Mouse (Mus musculus) heart, embryonic 13.5 days (tissue): ENCODE data around the gene Pdf. TPM values are rescaled to one million over a fixed set of nuclear protein-coding genes. Genes with fewer than 3 reads are reported as not detected.
A peak's percentile ranks its signal among the peaks of the same experiment; 100 is the strongest.
"Not testable (repeated sequence)": the region's sequence is repeated elsewhere in the genome, so short reads cannot be mapped to it uniquely, and the experiment has no call there.

Experiments used
- ATAC-seq: fragments of 200-750 bp; cut with Nextera tagmentation; 2 replicates; pipeline ENCODE4 v1.8.0; 2017; ENCODE audit warnings: moderate TSS enrichment; ENCODE audit not compliant: insufficient number of reproducible peaks, low FRiP score, low TSS enrichment; ENCODE audit errors: extremely low read depth
- H3K27ac ChIP-seq: fragments of 300-500 bp; sonication (generic); replicated peaks from 2 replicates; pipeline ENCODE4 v1.5.1; 2015; ENCODE audit warnings: moderate library complexity, mild to moderate bottlenecking, inconsistent platforms
- H3K27me3 ChIP-seq: fragments of 300-500 bp; sonication (generic); replicated peaks from 2 replicates; pipeline ENCODE4 v1.6.1; 2015; ENCODE audit warnings: mild to moderate bottlenecking, inconsistent platforms
- H3K36me3 ChIP-seq: fragments of 300-500 bp; sonication (generic); 2 replicates; pipeline ENCODE4 v1.6.1; 2015; ENCODE audit warnings: mild to moderate bottlenecking, inconsistent platforms
- H3K4me1 ChIP-seq: fragments of 300-500 bp; sonication (generic); 2 replicates; pipeline ENCODE4 v1.6.1; 2015; ENCODE audit warnings: inconsistent platforms
- H3K4me2 ChIP-seq: fragments of 300-500 bp; sonication (generic); 2 replicates; pipeline ENCODE4 v1.6.1; 2015; ENCODE audit warnings: inconsistent platforms, mild to moderate bottlenecking, moderate library complexity
- H3K4me3 ChIP-seq: fragments of 300-500 bp; sonication (generic); 2 replicates; pipeline ENCODE4 v1.5.1; 2015; ENCODE audit warnings: moderate library complexity, mild to moderate bottlenecking, inconsistent platforms
- H3K9ac ChIP-seq: fragments of 300-500 bp; sonication (generic); 2 replicates; pipeline ENCODE4 v1.6.1; 2015; ENCODE audit warnings: inconsistent platforms, mild to moderate bottlenecking, moderate library complexity
- H3K9me3 ChIP-seq: fragments of 300-500 bp; sonication (generic); 2 replicates; pipeline ENCODE4 v1.6.1; 2016; ENCODE audit warnings: inconsistent platforms
- WGBS: fragments of 180-500 bp; shearing (Covaris S2); methylation state at CpG from one replicate; pipeline ENCODE4 v1.1.7; 2015; ENCODE audit warnings: mixed read lengths; 5-methylcytosine and 5-hydroxymethylcytosine counted together
- polyA plus RNA-seq: library from polyadenylated mRNA; unstranded; fragments of >200 nt; fragmentation: Nextera tagmentation; extraction: Ambion mirVana; gene quantifications from 2 replicates; pipeline ENCODE4 v1.2.1, GENCODE M21; 2015

Pdf gene
- polyA plus RNA-seq, 1 experiment from 2014 or later = 41.2 TPM

DNA sequence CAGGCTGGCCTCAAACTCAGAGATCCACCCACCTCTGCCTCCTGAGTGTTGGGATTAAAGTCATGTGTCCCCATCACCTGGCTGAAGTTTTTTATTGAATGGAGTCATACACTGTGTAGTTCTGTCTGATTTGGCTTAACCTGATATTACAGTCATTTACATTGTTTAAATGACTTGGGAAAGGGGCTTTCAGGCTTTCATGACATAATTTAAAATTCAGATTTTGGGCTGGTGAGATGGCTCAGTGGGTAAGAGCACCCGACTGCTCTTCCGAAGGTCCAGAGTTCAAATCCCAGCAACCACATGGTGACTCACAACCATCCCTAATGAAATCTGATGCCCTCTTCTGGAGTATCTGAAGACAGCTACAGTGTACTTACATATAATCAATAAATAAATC, 14.8 kb downstream of the Pdf start:
- H3K4me1 ChIP-seq = peaks cover 21% of the 10 kb centered on the region
- H3K4me2 ChIP-seq, ATAC-seq, H3K9ac ChIP-seq, H3K27ac ChIP-seq, H3K9me3 ChIP-seq, H3K27me3 ChIP-seq, H3K4me3 ChIP-seq: not testable (repeated sequence)
- peaks cover 22% of the 10 kb centered on the region for H3K36me3 ChIP-seq
- 94% methylated on average over 2 of the region's 2 CpGs for WGBS

GRCm38 (mm10) chr8:107031577-107032090, 16.8 kb downstream of the Pdf start:
- ATAC-seq = no peak

GRCm38 (mm10) chr8:107030650-107031576, 17.5 kb downstream of the Pdf start, which contains the start of gene Vps4a:
TSS of gene Vps4a (plus strand) at chr8:107031222.
- Histone ChIP-seq H3K4me2 (peak within 1 kb of the TSS; percentile 93), H3K27me3 (no peaks in the 10 kb centered on the region), H3K4me3 (peak within 1 kb of the TSS; percentile 97), H3K27ac (peak within 1 kb of the TSS; percentile 80), H3K9ac (peak within 1 kb of the TSS; percentile 98), H3K36me3 (peaks cover 4% of the 10 kb centered on the region; the same call in 1 of the 2 replicates), H3K9me3 (no peaks in the 10 kb centered on the region), H3K4me1 (peaks cover 21% of the 10 kb centered on the region)
- ATAC-seq = peak; percentile 90
- WGBS = 4% methylated on average over 65 of the region's 66 CpGs

More at GRCm38 (mm10) chr8:107031577-107032090, 16.8 kb downstream of the Pdf start:
- peaks cover 10% of the 10 kb centered on the region for H3K36me3 ChIP-seq
- H3K4me1 ChIP-seq = peaks cover 21% of the 10 kb centered on the region
- H3K4me2 ChIP-seq = peak overlapping the region; percentile 93
- H3K9ac ChIP-seq = peak overlapping the region; percentile 98
- H3K27ac ChIP-seq = peak overlapping the region; percentile 80
- WGBS = under 1% methylated on average over 40 of the region's 40 CpGs
- H3K4me3 ChIP-seq = peak overlapping the region; percentile 97
- H3K27me3 ChIP-seq = no peaks in the 10 kb centered on the region
- no peaks in the 10 kb centered on the region for H3K9me3 ChIP-seq

DNA sequence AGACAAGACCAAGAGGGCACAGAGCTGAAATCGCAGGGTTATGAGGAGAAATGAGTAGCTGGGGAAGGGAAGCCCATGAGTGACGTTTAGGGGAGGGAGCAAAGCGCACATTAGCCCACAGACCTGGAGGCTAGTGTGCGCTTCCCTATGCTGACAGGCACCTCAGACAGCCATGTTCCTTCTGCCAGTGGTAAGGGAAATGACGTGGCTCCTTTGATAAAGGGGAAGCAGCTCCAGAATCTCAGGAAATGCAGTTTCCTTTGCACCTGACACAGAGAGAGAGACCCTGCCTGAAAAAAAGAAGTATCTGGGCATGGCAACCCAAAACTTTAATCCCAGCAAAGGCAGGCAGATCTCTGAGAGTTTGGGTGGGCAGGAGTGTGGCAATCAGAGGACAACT, 18.4 kb downstream of the Pdf start:
- H3K4me1 ChIP-seq = peaks cover 21% of the 10 kb centered on the region
- H3K9ac ChIP-seq = no peak overlapping the region
- no peaks in the 10 kb centered on the region for H3K36me3 ChIP-seq
- no peak overlapping the region for H3K4me3 ChIP-seq
- 61% methylated on average over 5 of the region's 5 CpGs for WGBS
- ATAC-seq = no peak
- no peaks in the 10 kb centered on the region for H3K27me3 ChIP-seq
- H3K27ac ChIP-seq = no peak overlapping the region
- no peak overlapping the region for H3K4me2 ChIP-seq
- no peaks in the 10 kb centered on the region for H3K9me3 ChIP-seq

DNA sequence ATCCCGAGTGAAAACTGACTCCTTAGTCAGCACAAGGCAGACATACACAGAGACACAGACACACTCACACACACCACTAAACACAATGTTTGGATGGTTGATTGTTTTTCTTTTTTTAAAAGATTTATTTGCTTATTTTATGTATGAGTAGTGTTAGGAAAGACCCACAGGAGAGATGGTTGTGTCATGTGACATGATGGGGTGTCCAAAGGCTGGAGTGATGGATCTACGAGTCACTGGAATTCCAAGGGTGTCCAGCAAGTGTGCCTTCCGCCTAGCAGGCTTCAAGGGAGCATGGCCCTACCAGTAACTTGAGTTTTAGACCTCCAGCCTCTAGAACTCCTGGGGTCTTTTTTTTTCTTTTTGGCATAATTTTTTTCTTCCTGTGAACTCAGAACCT, 19.1 kb downstream of the Pdf start:
- no peak for ATAC-seq

DNA sequence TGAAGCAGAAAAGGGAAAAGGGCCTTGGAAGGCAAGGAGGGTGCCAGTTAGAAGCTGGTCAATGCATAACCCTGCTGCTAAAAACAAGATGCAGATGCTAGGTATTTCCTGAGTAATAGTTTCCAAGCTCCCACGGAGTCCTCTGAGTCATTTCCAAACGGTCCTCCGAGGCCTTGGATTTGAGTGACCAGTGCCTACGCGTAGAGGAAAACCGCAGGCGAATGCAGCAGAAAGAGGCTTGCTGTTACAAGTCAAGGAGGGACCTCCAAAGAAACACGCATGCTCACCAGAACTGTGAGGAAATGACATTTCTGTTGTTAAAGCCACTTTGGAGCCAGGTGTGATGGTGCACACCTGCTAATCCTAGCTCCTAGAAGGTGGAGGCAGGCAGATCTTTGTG, 24.9 kb downstream of the Pdf start:
- no peaks in the 10 kb centered on the region for H3K27me3 ChIP-seq
- H3K4me2 ChIP-seq = no peak overlapping the region
- no peaks in the 10 kb centered on the region for H3K36me3 ChIP-seq
- no peak overlapping the region for H3K9ac ChIP-seq
- no peak overlapping the region for H3K27ac ChIP-seq
- H3K4me3 ChIP-seq = no peak overlapping the region
- no peaks in the 10 kb centered on the region for H3K9me3 ChIP-seq
- no peaks in the 10 kb centered on the region for H3K4me1 ChIP-seq
- 79% methylated on average over 8 of the region's 8 CpGs for WGBS
- no peak for ATAC-seq

More for the DNA sequence above, 19.1 kb downstream of the Pdf start:
- no peak overlapping the region for H3K9ac ChIP-seq
- no peak overlapping the region for H3K27ac ChIP-seq
- H3K9me3 ChIP-seq = no peaks in the 10 kb centered on the region
- no peak overlapping the region for H3K4me2 ChIP-seq
- no peak overlapping the region for H3K4me3 ChIP-seq
- H3K4me1 ChIP-seq = peaks cover 21% of the 10 kb centered on the region
- no peaks in the 10 kb centered on the region for H3K36me3 ChIP-seq
- WGBS = 64% methylated on average over 3 of the region's 3 CpGs
- H3K27me3 ChIP-seq = no peaks in the 10 kb centered on the region

- no peak overlapping the region for H3K4me3 ChIP-seq
- H3K27me3 ChIP-seq = no peaks in the 10 kb centered on the region
- H3K36me3 ChIP-seq = peaks cover 37% of the 10 kb centered on the region
- H3K4me2 ChIP-seq = no peak overlapping the region
- 77% methylated on average over 1 of the region's 1 CpGs for WGBS
- no peaks in the 10 kb centered on the region for H3K4me1 ChIP-seq
- no peaks in the 10 kb centered on the region for H3K9me3 ChIP-seq
- no peak overlapping the region for H3K27ac ChIP-seq
- ATAC-seq = no peak
- no peak overlapping the region for H3K9ac ChIP-seq
These were observed 33.5 kb downstream of the Pdf start for GRCm38 (mm10) chr8:107014915-107015314.

DNA sequence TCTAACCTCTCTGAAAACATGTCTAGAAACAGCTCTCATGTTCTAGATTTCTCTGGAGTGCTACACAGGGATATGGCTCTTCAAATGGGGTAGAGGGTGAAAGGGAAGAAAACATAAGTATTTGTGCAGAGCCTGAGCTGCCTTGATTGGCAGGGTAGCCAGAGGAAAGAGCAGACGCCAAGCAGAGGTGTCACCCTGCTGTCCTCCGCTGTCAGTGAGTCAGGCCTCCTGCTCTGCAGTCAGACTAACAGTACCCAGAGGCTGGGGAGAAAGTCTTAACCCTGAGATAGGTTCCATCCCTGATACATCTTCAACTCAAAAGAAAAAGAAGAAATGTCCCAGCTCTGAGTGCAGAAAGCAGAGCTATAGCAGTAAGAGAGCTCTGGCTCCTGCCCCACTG, 35.7 kb downstream of the Pdf start:
- WGBS = 64% methylated on average over 2 of the region's 2 CpGs
- Histone ChIP-seq H3K4me3 (no peak overlapping the region), H3K27ac (no peak overlapping the region), H3K9me3 (no peaks in the 10 kb centered on the region), H3K4me1 (no peaks in the 10 kb centered on the region), H3K9ac (no peak overlapping the region), H3K27me3 (no peaks in the 10 kb centered on the region), H3K4me2 (no peak overlapping the region), H3K36me3 (peaks cover 56% of the 10 kb centered on the region)
- no peak for ATAC-seq

DNA sequence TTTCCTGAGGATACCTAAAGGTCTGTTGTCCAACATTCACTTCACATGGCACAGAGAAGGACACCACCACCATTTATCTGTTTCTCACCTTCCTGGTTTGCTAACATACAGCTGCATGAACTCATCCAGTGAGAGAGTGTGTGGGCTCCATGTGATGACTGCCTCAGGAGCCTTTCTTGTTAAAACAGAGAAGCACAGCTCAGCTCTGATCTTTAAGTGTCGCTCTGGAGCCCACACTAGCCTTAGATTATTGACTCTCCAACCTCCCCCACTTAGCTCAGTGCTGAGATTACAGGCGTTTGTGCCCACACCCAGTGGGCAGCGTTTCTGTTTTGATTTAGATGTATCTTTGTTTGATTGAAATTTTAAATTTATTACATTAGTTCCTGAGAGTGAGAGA, 40.6 kb downstream of the Pdf start:
- Histone ChIP-seq H3K4me1 (peaks cover 8% of the 10 kb centered on the region; the same call in 1 of the 2 replicates), H3K9ac (no peak overlapping the region), H3K27ac (no peak overlapping the region), H3K27me3 (no peaks in the 10 kb centered on the region), H3K36me3 (peaks cover 73% of the 10 kb centered on the region), H3K4me2 (no peak overlapping the region), H3K4me3 (no peak overlapping the region), H3K9me3 (no peaks in the 10 kb centered on the region)
- ATAC-seq = no peak
- 72% methylated on average over 3 of the region's 3 CpGs for WGBS

- Histone ChIP-seq H3K4me2 (no peak overlapping the region), H3K9me3 (no peaks in the 10 kb centered on the region), H3K36me3 (peaks cover 38% of the 10 kb centered on the region), H3K9ac (no peak overlapping the region), H3K4me3 (no peak overlapping the region), H3K27ac (no peak overlapping the region), H3K27me3 (no peaks in the 10 kb centered on the region), H3K4me1 (peaks cover 12% of the 10 kb centered on the region; the same call in 1 of the 2 replicates)
- ATAC-seq = no peak
- WGBS = 32% methylated on average over 5 of the region's 5 CpGs
These were observed 45.9 kb downstream of the Pdf start for GRCm38 (mm10) chr8:107002532-107002931.

- Histone ChIP-seq H3K36me3 (peaks cover 43% of the 10 kb centered on the region), H3K9ac (no peak overlapping the region), H3K9me3 (no peaks in the 10 kb centered on the region), H3K4me1 (0 out of 2 replicates have a peak, but pooled peaks cover 3% of the 10 kb centered on the region), H3K27ac (no peak overlapping the region), H3K4me3 (no peak overlapping the region), H3K4me2 (no peak overlapping the region), H3K27me3 (no peaks in the 10 kb centered on the region)
- 79% methylated on average over 1 of the region's 1 CpGs for WGBS
- no peak for ATAC-seq
These were observed 49.3 kb downstream of the Pdf start for GRCm38 (mm10) chr8:106999068-106999467.
